Mouse (Mus musculus) bone marrow macrophage, adult 2 months (primary cell): ENCODE measurements around the gene Tmem91. TPM values are rescaled to one million over a fixed set of nuclear protein-coding genes. Genes with fewer than 3 reads are reported as not detected.

ENCODE experiments used
- H3K27ac ChIP-seq: 2 replicates; pipeline ENCODE4 v1.5.1; 2012; ENCODE audit warnings: low read depth, low read length; ENCODE audit not compliant: insufficient read depth
- H3K4me1 ChIP-seq: 2 replicates; pipeline ENCODE4 v1.6.1; 2012; ENCODE audit warnings: low read length; ENCODE audit not compliant: control insufficient read depth, insufficient read depth
- H3K4me3 ChIP-seq: 2 replicates; pipeline ENCODE4 v1.5.1; 2012; ENCODE audit warnings: mild to moderate bottlenecking, low read length, moderate library complexity; ENCODE audit not compliant: insufficient read depth
- CTCF ChIP-seq: IDR thresholded peaks from 2 replicates; pipeline ENCODE4 v1.5.1; 2012; ENCODE audit warnings: low read depth, mild to moderate bottlenecking, low read length, moderate library complexity
- POLR2A ChIP-seq: IDR thresholded peaks from 2 replicates; pipeline ENCODE4 v1.6.1; 2012; ENCODE audit warnings: mild to moderate bottlenecking, low read depth, low read length, borderline replicate concordance
- polyA plus RNA-seq: library from polyadenylated mRNA; stranded (reverse); fragments of >200 nt; gene quantifications from 2 replicates; pipeline ENCODE4 v1.2.4, GENCODE M21; 2012; ENCODE audit not compliant: missing spikeins, insufficient read depth, insufficient read length

The Tmem91 gene
- polyA plus RNA-seq, 1 experiment: 0.87 TPM

GRCm38 (mm10) chr7:25632679-25633078, 42.3 kb downstream of the Tmem91 start:
- peak overlapping the region; percentile 97 for H3K27ac ChIP-seq
- TF ChIP-seq POLR2A (no peak), CTCF (no peak)
- no peak overlapping the region for H3K4me3 ChIP-seq
- H3K4me1 ChIP-seq: peaks cover 39% of the 10 kb centered on the region

DNA sequence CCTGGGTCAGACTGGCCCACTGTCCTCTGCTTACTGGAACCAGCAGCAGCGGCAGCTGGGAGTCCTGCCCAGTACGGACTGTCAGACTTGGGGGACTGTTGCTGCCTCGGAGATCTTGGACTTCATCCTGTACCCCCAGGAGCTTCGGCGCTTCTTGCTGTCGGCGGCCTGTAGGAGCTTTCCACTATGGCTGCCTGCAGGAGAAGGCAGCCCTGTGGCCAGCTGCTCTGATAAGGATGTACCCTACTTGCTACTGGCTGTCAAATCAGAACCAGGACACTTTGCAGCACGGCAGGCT, 46.7 kb downstream of the Tmem91 start:
- no peak overlapping the region for H3K27ac ChIP-seq
- TF ChIP-seq POLR2A: no peak
- no peak for TF ChIP-seq CTCF
- H3K4me1 ChIP-seq: peaks cover 29% of the 10 kb centered on the region
- peak overlapping the region; percentile 62 for H3K4me3 ChIP-seq

- no peak for TF ChIP-seq POLR2A
- no peak for TF ChIP-seq CTCF
- H3K27ac ChIP-seq: no peak overlapping the region
- H3K4me1 ChIP-seq: peaks cover 24% of the 10 kb centered on the region
- H3K4me3 ChIP-seq: peak overlapping the region; percentile 62
Observed at GRCm38 (mm10) chr7:25627431-25628322, 47.3 kb downstream of the Tmem91 start.

- peak within 1 kb of the TSS; percentile 62 for H3K4me3 ChIP-seq
- H3K4me1 ChIP-seq: peaks cover 16% of the 10 kb centered on the region
- TF ChIP-seq CTCF: no peak
- TF ChIP-seq POLR2A: no peak
- no peak within 1 kb of the TSS for H3K27ac ChIP-seq
Observed at GRCm38 (mm10) chr7:25626509-25627430, 48.2 kb downstream of the Tmem91 start, which contains the start of gene B3gnt8. Gene B3gnt8 (plus strand): TSS chr7:25626654.

- Histone ChIP-seq H3K4me3 (no peak overlapping the region), H3K27ac (no peak overlapping the region), H3K4me1 (peaks cover 6% of the 10 kb centered on the region; the same call in 1 of the 2 replicates)
- TF ChIP-seq POLR2A: no peak
- TF ChIP-seq CTCF: peak; percentile 60
Observed at GRCm38 (mm10) chr7:25625594-25626250, 49.2 kb downstream of the Tmem91 start.

- H3K4me1 ChIP-seq: peaks cover 9% of the 10 kb centered on the region; the same call in 1 of the 2 replicates
- H3K4me3 ChIP-seq: no peak overlapping the region
- H3K27ac ChIP-seq: no peak overlapping the region
- no peak for TF ChIP-seq POLR2A
- no peak for TF ChIP-seq CTCF
Observed at GRCm38 (mm10) chr7:25624851-25625250, 50.1 kb downstream of the Tmem91 start.

DNA sequence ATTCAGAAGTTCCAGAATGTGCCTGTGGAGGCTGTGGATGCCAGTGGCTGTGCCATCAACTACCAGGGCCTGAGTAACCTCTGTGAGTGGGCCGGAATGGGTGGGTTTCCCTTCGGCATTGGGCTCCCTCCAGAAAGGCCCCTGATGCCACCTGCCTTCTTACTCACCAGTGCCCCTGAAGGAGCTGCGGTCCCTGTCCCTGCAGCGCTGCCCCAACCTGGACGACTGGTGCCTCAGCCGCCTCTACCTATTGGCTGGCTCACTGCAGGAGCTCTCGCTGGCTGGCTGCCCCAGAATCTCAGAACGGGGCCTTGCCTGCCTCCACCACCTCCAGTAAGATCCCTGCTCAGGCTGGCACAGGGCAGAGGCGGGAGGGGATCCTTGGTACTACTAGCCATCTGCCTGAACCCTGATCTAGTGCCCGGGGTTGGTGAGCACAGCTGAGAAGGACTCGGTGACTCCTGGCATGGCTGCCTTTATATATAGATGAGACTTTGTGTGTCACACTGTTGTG, 51.1 kb downstream of the Tmem91 start:
- H3K4me1 ChIP-seq: peaks cover 10% of the 10 kb centered on the region; the same call in 1 of the 2 replicates
- no peak overlapping the region for H3K4me3 ChIP-seq
- no peak overlapping the region for H3K27ac ChIP-seq
- TF ChIP-seq CTCF: no peak
- no peak for TF ChIP-seq POLR2A

- Histone ChIP-seq H3K4me1 (peaks cover 5% of the 10 kb centered on the region; the same call in 1 of the 2 replicates), H3K27ac (no peak overlapping the region), H3K4me3 (no peak overlapping the region)
- TF ChIP-seq POLR2A (no peak), CTCF (no peak)
Observed at GRCm38 (mm10) chr7:25620751-25621150, 54.2 kb downstream of the Tmem91 start.

GRCm38 (mm10) chr7:25620101-25620500, 54.9 kb downstream of the Tmem91 start:
- Histone ChIP-seq H3K4me1 (peaks cover 5% of the 10 kb centered on the region; the same call in 1 of the 2 replicates), H3K27ac (no peak overlapping the region), H3K4me3 (peak overlapping the region; percentile 81)
- TF ChIP-seq POLR2A: no peak
- no peak for TF ChIP-seq CTCF
